Mouse (Mus musculus): ENCODE measurements around the gene Galnt9.

Gene Galnt9

GRCm38 (mm10) chr5:110635951-110636707, 92.0 kb downstream of the Galnt9 start:
- no peak for DNase-seq (ENCODE audit: low spot score)

- no peak for DNase-seq (ENCODE audit: low spot score)
Observed at GRCm38 (mm10) chr5:110638306-110639074, 94.3 kb downstream of the Galnt9 start.

GRCm38 (mm10) chr5:110639459-110639858, 95.3 kb downstream of the Galnt9 start:
- peak; percentile 82 for DNase-seq (ENCODE audit: low spot score)

GRCm38 (mm10) chr5:110646377-110646776, 102.2 kb downstream of the Galnt9 start:
- no peak for DNase-seq (ENCODE audit: low spot score)

GRCm38 (mm10) chr5:110652719-110653648, 108.8 kb downstream of the Galnt9 start, which contains the start of the genes Noc4l and Ddx51:
Noc4l (minus strand) TSS chr5:110653417.
Ddx51 (plus strand) TSS chr5:110653451.
- peak; percentile 92 for DNase-seq (ENCODE audit: low spot score)

- no peak for DNase-seq (ENCODE audit: low spot score)
Observed at GRCm38 (mm10) chr5:110653686-110654085, 109.5 kb downstream of the Galnt9 start.

- peak; percentile 41 for DNase-seq (ENCODE audit: low spot score)
Observed at GRCm38 (mm10) chr5:110659682-110660081, 115.5 kb downstream of the Galnt9 start.

GRCm38 (mm10) chr5:110664041-110664440, 119.9 kb downstream of the Galnt9 start:
- no peak for DNase-seq (ENCODE audit: low spot score)

GRCm38 (mm10) chr5:110664750-110665269, 120.7 kb downstream of the Galnt9 start:
- DNase-seq (ENCODE audit: low spot score), result no peak

GRCm38 (mm10) chr5:110665486-110666121, 121.4 kb downstream of the Galnt9 start:
- no peak for DNase-seq (ENCODE audit: low spot score)
